In the genomic region with DNA sequence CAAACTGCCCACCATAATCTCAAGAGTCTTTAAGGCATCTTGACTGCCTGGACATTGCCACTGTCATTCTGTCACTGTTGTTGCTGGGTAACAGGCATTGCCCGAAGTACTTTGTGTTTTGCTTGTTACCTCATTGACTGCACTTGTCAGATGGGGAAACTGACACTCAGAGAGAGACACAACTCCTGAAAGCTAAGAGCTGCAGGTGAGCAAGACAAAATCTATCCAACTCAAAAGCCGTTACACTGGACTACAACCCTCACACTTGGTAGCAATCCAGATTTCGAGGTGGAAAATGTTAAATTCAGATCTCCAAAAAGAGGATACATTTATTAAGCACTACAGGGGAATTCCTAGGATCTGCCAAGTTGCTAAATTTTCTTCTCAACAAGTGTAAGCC, we compare ENCODE assay signal across 9 mouse cellular contexts. TPM values are rescaled to one million over a fixed set of nuclear protein-coding genes. Genes with fewer than 3 reads are reported as not detected.
DNase-seq lines count a peak whose midpoint lies in the region; ATAC-seq and TF ChIP-seq lines count a peak whose summit lies in the region.
"Had no signal": no experiment of that assay in that cellular context is flagged by ENCODE, and none has a peak within 500 bp of the region (broad histone marks: within the 10 kb centered on the region; RNA-seq: fewer than 3 reads in every experiment).

No protein-coding gene starts in this region.

- no peaks in the 10 kb centered on the region for H3K9me3 ChIP-seq in hindbrain, embryonic 13.5 days
- H3K9me3 ChIP-seq in hindbrain, postnatal 0 days (ENCODE audit: low read length) = no peaks in the 10 kb centered on the region
- no peaks in the 10 kb centered on the region for H3K9me3 ChIP-seq in midbrain, embryonic 10.5 days (replicated peaks)
- H3K9me3 ChIP-seq in midbrain, embryonic 13.5 days = no peaks in the 10 kb centered on the region
- no peaks in the 10 kb centered on the region for H3K9me3 ChIP-seq in stomach, embryonic 16.5 days (replicated peaks; ENCODE audit: control insufficient read depth, low read length)

- peaks cover 11% of the 10 kb centered on the region for H3K4me1 ChIP-seq in hindbrain, embryonic 13.5 days (replicated peaks)
- H3K4me1 ChIP-seq in hindbrain, postnatal 0 days (ENCODE audit: insufficient read depth, low read length) = peaks cover 7% of the 10 kb centered on the region; the same call in 1 of the 2 replicates
- peaks cover 17% of the 10 kb centered on the region for H3K4me1 ChIP-seq in midbrain, embryonic 10.5 days
- peaks cover 14% of the 10 kb centered on the region for H3K4me1 ChIP-seq in midbrain, embryonic 13.5 days (replicated peaks)
- H3K4me1 ChIP-seq in stomach, embryonic 16.5 days (ENCODE audit: control insufficient read depth, insufficient read depth, low read length) = 0 out of 2 replicates have a peak, but pooled peaks cover 2% of the 10 kb centered on the region

- no peaks in the 10 kb centered on the region for H3K36me3 ChIP-seq in hindbrain, embryonic 13.5 days
- no peaks in the 10 kb centered on the region for H3K36me3 ChIP-seq in hindbrain, postnatal 0 days (ENCODE audit: insufficient read depth, low read length)
- no peaks in the 10 kb centered on the region for H3K36me3 ChIP-seq in midbrain, embryonic 10.5 days
- H3K36me3 ChIP-seq in midbrain, embryonic 13.5 days = no peaks in the 10 kb centered on the region
- no peaks in the 10 kb centered on the region for H3K36me3 ChIP-seq in stomach, embryonic 16.5 days (ENCODE audit: control insufficient read depth, insufficient read depth, low read length)

- WGBS in hindbrain, embryonic 13.5 days = 72% methylated on average over 3 of the region's 3 CpGs
- WGBS in hindbrain, postnatal 0 days = 68% methylated on average over 3 of the region's 3 CpGs
- 82% methylated on average over 3 of the region's 3 CpGs for WGBS in midbrain, embryonic 10.5 days
- WGBS in midbrain, embryonic 13.5 days = 74% methylated on average over 3 of the region's 3 CpGs
- 71% methylated on average over 3 of the region's 3 CpGs for WGBS in stomach, embryonic 16.5 days

- H3K4me2 ChIP-seq in hindbrain, embryonic 13.5 days = peak overlapping the region; percentile 63; the same call in 1 of the 2 replicates
- no peak overlapping the region for H3K4me2 ChIP-seq in hindbrain, postnatal 0 days (ENCODE audit: low read depth, low read length)
- no peak overlapping the region for H3K4me2 ChIP-seq in midbrain, embryonic 13.5 days (replicated peaks)
- 0 out of 2 replicates have a peak overlapping the region, but pooled peaks have one; percentile 75 for H3K4me2 ChIP-seq in stomach, embryonic 16.5 days (ENCODE audit: low read depth, low read length)

- H3K27me3 ChIP-seq in hindbrain, embryonic 13.5 days = no peaks in the 10 kb centered on the region
- H3K27me3 ChIP-seq in hindbrain, postnatal 0 days (ENCODE audit: insufficient read depth, low read length) = no peaks in the 10 kb centered on the region
- no peaks in the 10 kb centered on the region; the same call in 1 of the 2 replicates for H3K27me3 ChIP-seq in midbrain, embryonic 10.5 days (ENCODE audit: low read depth, poor library complexity, severe bottlenecking)
- H3K27me3 ChIP-seq in midbrain, embryonic 13.5 days = 0 out of 2 replicates have a peak, but pooled peaks cover 3% of the 10 kb centered on the region
- H3K27me3 ChIP-seq in stomach, embryonic 16.5 days (ENCODE audit: control insufficient read depth, insufficient read depth, low read length) = no peaks in the 10 kb centered on the region

- TF ChIP-seq CTCF in hindbrain, postnatal 0 days (IDR thresholded peaks at IDR 0.05; ENCODE audit: low read depth) = no peak

- H3K27ac ChIP-seq in hindbrain, embryonic 13.5 days = no peak overlapping the region
- no peak overlapping the region for H3K27ac ChIP-seq in hindbrain, postnatal 0 days
- no peak overlapping the region for H3K27ac ChIP-seq in midbrain, embryonic 10.5 days (replicated peaks)
- no peak overlapping the region for H3K27ac ChIP-seq in midbrain, embryonic 13.5 days
- H3K27ac ChIP-seq in stomach, embryonic 16.5 days (ENCODE audit: low read length) = no peak overlapping the region

- DNase-seq in CD4-positive, CD25-positive, alpha-beta regulatory T cell, adult 2 months (ENCODE audit: low read depth, low spot score) = peak; percentile 6
- DNase-seq in hindbrain, postnatal 0 days (ENCODE audit: low spot score) = no peak
- DNase-seq in midbrain, embryonic 10.5 days (ENCODE audit: low spot score) = no peak
- DNase-seq: right cerebral cortex, postnatal 14 days had no signal

- no peak overlapping the region for H3K9ac ChIP-seq in hindbrain, embryonic 13.5 days
- H3K9ac ChIP-seq in hindbrain, postnatal 0 days (replicated peaks; ENCODE audit: low read length) = no peak overlapping the region
- no peak overlapping the region for H3K9ac ChIP-seq in midbrain, embryonic 13.5 days (replicated peaks)
- H3K9ac ChIP-seq in stomach, embryonic 16.5 days (ENCODE audit: low read length) = no peak overlapping the region

- ATAC-seq in CD4-positive, CD25-positive, alpha-beta regulatory T cell, adult 4 months = no peak
- no peak for ATAC-seq in hindbrain, embryonic 13.5 days (ENCODE audit: low FRiP score)
- no peak for ATAC-seq in hindbrain, postnatal 0 days
- no peak for ATAC-seq in midbrain, embryonic 13.5 days
- no peak for ATAC-seq in stomach, embryonic 16.5 days (ENCODE audit: insufficient read depth, low FRiP score)
- no peak for ATAC-seq in activated CD4-positive, CD25-positive, alpha-beta regulatory T cell, adult 4 months

- H3K4me3 ChIP-seq in hindbrain, embryonic 13.5 days = no peak overlapping the region
- no peak overlapping the region for H3K4me3 ChIP-seq in hindbrain, postnatal 0 days (ENCODE audit: low read length)
- peak overlapping the region; percentile 67 for H3K4me3 ChIP-seq in midbrain, embryonic 10.5 days
- no peak overlapping the region for H3K4me3 ChIP-seq in midbrain, embryonic 13.5 days (replicated peaks)
- no peak overlapping the region for H3K4me3 ChIP-seq in stomach, embryonic 16.5 days (replicated peaks; ENCODE audit: low read length)

RNA-seq across cellular contexts. Expression of gene Cpped1, which starts 0.6 kb away (rescaled TPM):
- 10 to 100 TPM in 1 of 2 experiments, 1 to 10 TPM in 1; 8.7 to 11.7 TPM for polyA plus RNA-seq in CD4-positive, CD25-positive, alpha-beta regulatory T cell, adult 4 months (2017; shearing (Covaris generic))
- polyA plus RNA-seq in hindbrain, embryonic 13.5 days (2015; fragmentation: Nextera tagmentation; extraction: Ambion mirVana) = 13.6 and 14.3 TPM in 2 replicates
- 18.7 and 25.6 TPM in 2 replicates for total RNA-seq in hindbrain, postnatal 0 days (2014; rRNA removed)
- 18.5 and 18.6 TPM in 2 replicates for polyA plus RNA-seq in hindbrain, postnatal 0 days (2015; fragmentation: Nextera tagmentation; extraction: Ambion mirVana)
- 12.3 and 13.7 TPM in 2 replicates for polyA plus RNA-seq in midbrain, embryonic 10.5 days (2016; fragmentation: Nextera tagmentation; extraction: Ambion mirVana)
- 15.1 and 17.6 TPM in 2 replicates for polyA plus RNA-seq in midbrain, embryonic 13.5 days (2015; fragmentation: Nextera tagmentation; extraction: Ambion mirVana)
- polyA plus RNA-seq in stomach, embryonic 16.5 days (2015; fragmentation: Nextera tagmentation; extraction: Ambion mirVana) = 22.2 and 25.6 TPM in 2 replicates
- polyA plus RNA-seq in activated CD4-positive, CD25-positive, alpha-beta regulatory T cell, adult 4 months (2017; shearing (Covaris generic)) = 10 to 100 TPM in 1 of 2 experiments, 1 to 10 TPM in 1; 9.6 to 10.7 TPM

Comparison
In these comparisons a context has a peak if more than half of its experiments do, and no peak if none do; other contexts are left out.
1. H3K4me2 ChIP-seq: peak in hindbrain, embryonic 13.5 days (single experiment) and stomach, embryonic 16.5 days (single experiment); none in hindbrain, postnatal 0 days (single experiment) and midbrain, embryonic 13.5 days (single experiment).